Mouse (Mus musculus): ENCODE measurements around the gene Olfr555.
"Not testable (repeated sequence)": the region's sequence is repeated elsewhere in the genome, so short reads cannot be mapped to it uniquely, and the experiment has no call there.

The Olfr555 gene

DNA sequence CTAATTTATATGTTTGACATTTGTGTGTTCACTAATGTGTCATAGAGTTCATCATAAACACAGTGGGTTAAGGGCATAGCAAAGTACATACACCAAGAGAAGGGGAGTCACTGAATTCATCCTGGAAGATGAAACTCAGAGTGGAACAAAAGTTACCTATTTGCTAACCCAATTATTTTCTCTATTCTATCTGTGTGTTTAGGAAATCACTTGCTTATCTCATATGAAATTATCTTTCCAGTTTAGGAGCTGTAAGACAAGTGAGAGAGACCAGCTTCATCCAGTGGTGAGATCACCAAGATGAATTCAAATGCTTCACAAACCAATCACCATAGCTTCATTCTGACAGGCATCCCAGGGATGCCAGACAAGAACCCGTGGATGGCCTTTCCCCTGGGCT lies at the start of gene Olfr555:
Olfr555 (plus strand) TSS at position 301 of the 400 bp plus-strand sequence.
- no peak for DNase-seq

GRCm38 (mm10) chr7:102618118-102618517 lies 40.5 kb upstream of the Olfr555 start, which contains the start of gene Olfr553:
Olfr553 (minus strand) TSS chr7:102618218.
- no peak for DNase-seq

GRCm38 (mm10) chr7:102619608-102620007 lies 39.0 kb upstream of the Olfr555 start:
- DNase-seq: no peak

GRCm38 (mm10) chr7:102620368-102620767 lies 38.3 kb upstream of the Olfr555 start:
- not testable (repeated sequence) for DNase-seq

- DNase-seq: peak; percentile 10
These were observed 22.0 kb upstream of the Olfr555 start for GRCm38 (mm10) chr7:102636665-102637064.

GRCm38 (mm10) chr7:102638132-102638531 lies 20.5 kb upstream of the Olfr555 start, which contains the start of gene Olfr554:
Olfr554 (plus strand) TSS chr7:102638432.
- no peak for DNase-seq

- not testable (repeated sequence) for DNase-seq
These were observed 13.7 kb upstream of the Olfr555 start for GRCm38 (mm10) chr7:102644945-102645344.

DNA sequence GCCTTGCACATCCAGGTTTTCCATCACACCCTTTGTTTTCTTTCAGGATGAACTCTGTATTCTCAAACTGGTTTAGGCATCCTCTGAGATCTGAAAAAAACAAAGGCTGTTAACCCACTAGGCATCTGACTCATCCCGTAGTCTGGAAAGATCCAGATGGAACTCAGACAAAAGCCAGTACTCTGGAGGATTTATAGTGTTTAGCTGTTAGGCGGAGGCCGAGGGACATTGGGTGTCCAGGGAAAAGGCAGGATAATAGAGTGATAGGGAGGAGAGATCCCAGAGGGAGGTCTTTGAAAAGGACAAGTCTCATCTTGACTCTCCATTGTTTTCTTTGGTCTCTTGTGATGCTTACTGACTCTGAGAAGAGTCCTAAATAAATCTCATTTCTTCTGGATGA lies 6.0 kb downstream of the Olfr555 start, which contains the start of gene Olfr556:
Olfr556 (plus strand) TSS at position 301 of the 400 bp plus-strand sequence.
- DNase-seq: no peak

DNA sequence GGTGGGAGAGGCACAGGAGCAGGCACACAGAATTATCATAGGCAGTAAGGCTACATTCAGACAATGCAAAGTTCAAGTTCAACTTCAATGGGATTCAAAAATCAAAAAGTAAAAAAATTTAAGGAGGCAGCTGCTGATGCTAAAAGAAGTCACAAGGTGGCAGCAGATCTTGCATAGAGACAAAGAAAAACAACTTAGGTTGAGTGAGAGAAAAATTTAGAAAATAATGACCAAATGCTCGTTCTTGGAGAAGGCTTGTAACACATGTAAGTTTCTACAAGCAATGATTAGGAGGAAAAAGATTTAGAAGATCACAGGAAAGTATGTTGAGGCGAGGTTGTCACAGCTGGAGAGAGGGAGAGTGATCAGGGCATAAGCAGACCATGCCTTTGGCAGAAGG lies 6.8 kb downstream of the Olfr555 start:
- no peak for DNase-seq

GRCm38 (mm10) chr7:102676225-102676624 lies 17.6 kb downstream of the Olfr555 start:
- DNase-seq: no peak

DNA sequence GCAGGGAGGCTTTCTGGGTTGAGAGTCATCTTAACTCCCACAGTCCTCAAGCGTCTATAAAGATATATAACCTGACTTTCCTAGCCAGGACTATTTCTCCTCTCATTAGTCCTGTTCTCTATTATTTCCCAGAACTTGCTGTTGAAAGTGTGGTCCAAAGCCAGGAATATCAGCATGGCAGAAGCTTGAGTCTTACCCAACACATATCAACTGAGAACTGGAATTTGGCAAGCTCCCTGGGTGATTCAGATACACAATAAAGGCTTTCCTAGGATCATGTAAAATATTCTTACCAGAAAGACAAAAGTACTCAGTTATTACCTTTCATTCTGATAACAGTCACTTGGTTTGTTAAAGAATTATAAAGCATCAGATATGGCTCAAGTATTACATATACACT lies 23.3 kb downstream of the Olfr555 start:
- no peak for DNase-seq

DNA sequence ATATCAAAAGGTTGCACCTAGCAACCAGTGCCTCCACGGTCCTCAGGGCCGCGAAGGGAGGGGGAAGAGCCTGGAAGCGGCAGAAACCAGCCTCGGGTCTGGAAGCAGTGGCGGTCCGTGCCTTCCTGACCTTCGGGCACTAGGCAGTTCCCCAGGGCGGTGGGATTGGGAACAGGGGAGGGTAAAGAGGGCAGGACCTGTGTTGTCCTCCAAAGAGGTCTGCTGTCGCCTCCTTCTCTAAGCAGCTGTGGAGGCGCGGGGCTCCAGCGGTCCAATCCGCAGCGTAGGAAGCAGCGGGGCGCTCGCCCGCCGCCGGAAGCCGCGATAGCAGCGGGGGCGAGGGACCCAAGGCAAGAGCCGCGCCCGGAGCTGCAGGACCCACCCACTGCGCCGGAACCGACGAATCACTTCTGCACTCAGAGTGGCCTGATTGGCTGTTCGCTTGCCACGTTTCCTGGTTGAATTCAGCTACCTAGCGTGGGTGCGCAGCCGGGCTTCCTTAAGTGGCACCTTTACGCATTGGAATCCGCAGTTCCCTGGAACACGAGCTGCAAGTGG lies 28.4 kb downstream of the Olfr555 start, which contains the start of gene Trim68:
Trim68 (minus strand) TSS at position 384 of the 558 bp plus-strand sequence.
- DNase-seq: peak; percentile 85

DNA sequence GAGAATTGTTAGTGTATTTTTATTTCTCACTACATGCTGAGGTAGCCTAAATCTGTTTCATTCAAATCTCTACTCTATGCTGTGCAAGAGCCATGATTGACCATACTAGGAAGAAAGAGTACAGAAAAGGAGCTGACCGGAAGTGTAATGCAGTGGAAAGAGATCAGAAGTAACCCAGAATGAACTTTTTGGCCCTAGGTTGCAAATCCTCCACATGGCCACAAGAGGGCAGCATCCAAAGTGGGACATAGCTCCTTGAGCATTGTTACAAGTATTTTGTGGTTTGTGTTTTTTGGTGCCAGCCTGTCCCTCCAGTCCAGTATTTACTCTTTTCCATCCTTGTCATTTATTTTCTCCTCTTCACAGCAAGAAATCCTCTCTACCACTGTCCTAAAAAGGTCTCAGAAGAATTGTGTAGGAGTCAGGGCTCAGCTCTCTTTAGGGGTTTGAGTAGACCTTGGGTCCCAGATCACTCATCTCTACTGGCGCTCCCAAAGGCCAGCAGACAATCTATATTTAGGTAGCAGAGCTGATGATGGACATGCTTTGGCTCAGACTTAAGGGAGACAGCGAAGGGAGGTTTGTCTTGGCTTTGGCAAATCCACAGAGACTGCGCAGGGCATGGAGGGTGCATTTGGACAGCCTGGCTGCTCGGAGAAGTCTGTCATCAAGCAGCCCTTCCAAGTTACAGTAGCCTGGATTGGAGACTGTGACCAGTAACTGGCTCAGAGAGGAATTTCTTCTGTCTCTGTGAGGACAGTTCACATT lies 36.9 kb downstream of the Olfr555 start, which contains the start of gene Olfr557:
Olfr557 (plus strand) TSS at position 553 of the 768 bp plus-strand sequence.
- peak; percentile 12 for DNase-seq

DNA sequence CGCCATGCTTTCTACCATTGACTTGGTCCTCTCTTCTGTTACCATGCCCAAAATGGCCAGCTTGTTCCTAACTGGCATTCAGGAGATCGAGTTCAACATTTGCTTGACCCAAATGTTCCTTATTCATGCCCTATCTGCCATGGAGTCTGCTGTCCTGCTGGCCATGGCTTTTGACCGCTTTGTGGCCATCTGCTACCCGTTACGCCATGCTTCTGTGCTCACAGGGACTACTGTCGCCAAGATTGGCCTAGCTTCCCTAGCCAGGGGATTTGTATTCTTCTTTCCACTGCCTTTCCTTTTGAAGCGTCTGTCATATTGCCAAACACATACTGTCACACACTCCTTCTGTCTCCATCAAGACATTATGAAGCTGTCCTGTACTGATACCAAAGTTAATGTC lies 39.8 kb downstream of the Olfr555 start:
- no peak for DNase-seq

- no peak for DNase-seq
These were observed 43.3 kb downstream of the Olfr555 start, which contains the start of gene Olfr558 for GRCm38 (mm10) chr7:102701915-102702314. Olfr558 (plus strand) TSS chr7:102702215.

Data from liver (tissue).